Mouse (Mus musculus) liver, embryonic 15.5 days (tissue): Measurements from ENCODE around the gene Amot. TPM values are rescaled to one million over a fixed set of nuclear protein-coding genes. Genes with fewer than 3 reads are reported as not detected.

Experiments
- ATAC-seq: fragments of 200-750 bp; cut with Nextera tagmentation; 2 replicates; pipeline ENCODE4 v1.8.0; 2017; ENCODE audit warnings: moderate number of reproducible peaks, mild to moderate bottlenecking, moderate library complexity; ENCODE audit not compliant: insufficient read depth
- H3K27ac ChIP-seq: fragments of 300-500 bp; sonication (generic); replicated peaks from 2 replicates; pipeline ENCODE4 v1.5.1; 2015; ENCODE audit warnings: mild to moderate bottlenecking, inconsistent platforms
- H3K27me3 ChIP-seq: fragments of 300-500 bp; sonication (generic); 2 replicates; pipeline ENCODE4 v1.6.1; 2015; ENCODE audit warnings: mild to moderate bottlenecking, inconsistent platforms
- H3K36me3 ChIP-seq: fragments of 300-500 bp; sonication (generic); replicated peaks from 2 replicates; pipeline ENCODE4 v1.6.1; 2015; ENCODE audit warnings: moderate library complexity, mild to moderate bottlenecking, inconsistent platforms
- H3K4me1 ChIP-seq: fragments of 300-500 bp; sonication (generic); replicated peaks from 2 replicates; pipeline ENCODE4 v1.6.1; 2015; ENCODE audit warnings: inconsistent platforms
- H3K4me2 ChIP-seq: fragments of 300-500 bp; sonication (generic); 2 replicates; pipeline ENCODE4 v1.6.1; 2015; ENCODE audit warnings: moderate library complexity, mild to moderate bottlenecking, inconsistent platforms
- H3K4me3 ChIP-seq: fragments of 300-500 bp; sonication (generic); replicated peaks from 2 replicates; pipeline ENCODE4 v1.5.1; 2015; ENCODE audit warnings: mild to moderate bottlenecking, inconsistent platforms
- H3K9ac ChIP-seq: fragments of 300-500 bp; sonication (generic); 2 replicates; pipeline ENCODE4 v1.6.1; 2015; ENCODE audit warnings: moderate library complexity, mild to moderate bottlenecking, inconsistent platforms
- H3K9me3 ChIP-seq: fragments of 300-500 bp; sonication (generic); replicated peaks from 2 replicates; pipeline ENCODE4 v1.6.1; 2016; ENCODE audit warnings: inconsistent platforms
- WGBS: fragments of 180-500 bp; shearing (Covaris S2); methylation state at CpG from one replicate; pipeline ENCODE4 v1.1.7; 2015; ENCODE audit warnings: mixed read lengths; ENCODE audit not compliant: insufficient replicate concordance; 5-methylcytosine and 5-hydroxymethylcytosine counted together
- polyA plus RNA-seq: library from polyadenylated mRNA; unstranded; fragments of >200 nt; fragmentation: Nextera tagmentation; extraction: Ambion mirVana; gene quantifications from 2 replicates; pipeline ENCODE4 v1.2.1, GENCODE M21; 2015

Amot gene
- polyA plus RNA-seq, 1 experiment from 2014 or later, result 5.1 TPM

- Histone ChIP-seq H3K4me3 (no peak overlapping the region), H3K27ac (no peak overlapping the region), H3K4me1 (no peaks in the 10 kb centered on the region), H3K36me3 (no peaks in the 10 kb centered on the region), H3K9ac (no peak overlapping the region), H3K27me3 (no peaks in the 10 kb centered on the region), H3K9me3 (no peaks in the 10 kb centered on the region), H3K4me2 (no peak overlapping the region)
- WGBS, result 50% methylated on average over 5 of the region's 5 CpGs
- ATAC-seq, result no peak
These were observed 74.0 kb downstream of the Amot start for GRCm38 (mm10) chrX:145430836-145431570.

DNA sequence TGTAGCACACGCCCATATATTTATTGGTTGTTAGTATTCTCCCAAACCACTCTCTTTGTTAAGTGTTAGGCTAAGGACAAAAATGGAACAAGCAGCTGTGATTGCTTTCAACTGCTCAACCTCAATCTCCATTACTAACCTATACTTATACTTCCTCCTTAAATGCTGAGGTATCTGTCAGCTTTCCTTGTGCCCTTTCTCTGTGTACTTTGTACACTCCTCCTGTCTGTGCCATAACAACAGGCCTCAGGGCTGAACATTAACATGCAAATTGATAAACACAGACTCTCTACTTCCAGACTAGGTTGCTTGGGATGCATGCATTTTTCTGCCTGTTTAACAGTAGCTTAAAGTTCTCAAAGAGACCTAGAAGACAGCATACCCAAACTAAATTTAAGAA is 76.2 kb downstream of the Amot start:
- H3K4me2 ChIP-seq, result no peak overlapping the region
- no peak overlapping the region for H3K27ac ChIP-seq
- ATAC-seq, result no peak
- no peak overlapping the region for H3K4me3 ChIP-seq
- H3K9ac ChIP-seq, result no peak overlapping the region
- 50% methylated on average over 1 of the region's 1 CpGs for WGBS
- no peaks in the 10 kb centered on the region for H3K4me1 ChIP-seq
- H3K27me3 ChIP-seq, result no peaks in the 10 kb centered on the region
- H3K36me3 ChIP-seq, result no peaks in the 10 kb centered on the region
- H3K9me3 ChIP-seq, result no peaks in the 10 kb centered on the region

DNA sequence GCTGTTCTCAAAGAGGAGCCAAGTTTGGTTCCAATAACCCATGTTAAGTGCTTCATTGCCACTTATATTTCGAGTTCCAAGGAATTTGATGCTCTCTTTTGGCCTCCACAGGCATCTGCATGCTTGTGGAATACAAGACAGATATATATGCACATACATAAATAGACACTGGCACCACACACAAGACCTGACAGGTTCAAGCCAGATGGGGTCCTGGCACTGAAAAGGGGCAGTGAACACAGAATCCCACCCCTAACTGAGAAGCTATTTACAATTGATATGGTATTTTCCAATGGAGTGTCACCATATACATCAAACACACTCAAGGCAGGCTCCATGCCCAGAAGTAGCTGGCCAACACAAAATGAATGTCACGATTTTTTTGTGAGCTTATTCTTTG is 81.0 kb downstream of the Amot start:
- H3K27me3 ChIP-seq, result no peaks in the 10 kb centered on the region
- H3K9ac ChIP-seq, result no peak overlapping the region
- H3K9me3 ChIP-seq, result no peaks in the 10 kb centered on the region
- H3K27ac ChIP-seq, result no peak overlapping the region
- ATAC-seq, result no peak
- no peak overlapping the region for H3K4me2 ChIP-seq
- WGBS, result 37% methylated on average over 2 of the region's 2 CpGs
- no peak overlapping the region for H3K4me3 ChIP-seq
- H3K4me1 ChIP-seq, result no peaks in the 10 kb centered on the region
- H3K36me3 ChIP-seq, result no peaks in the 10 kb centered on the region

GRCm38 (mm10) chrX:145414319-145414718 is 90.7 kb downstream of the Amot start:
- Histone ChIP-seq H3K9me3 (no peaks in the 10 kb centered on the region), H3K27ac (no peak overlapping the region), H3K27me3 (no peaks in the 10 kb centered on the region), H3K9ac (no peak overlapping the region), H3K36me3 (no peaks in the 10 kb centered on the region), H3K4me3 (no peak overlapping the region), H3K4me2 (no peak overlapping the region), H3K4me1 (no peaks in the 10 kb centered on the region)
- WGBS, result 59% methylated on average over 1 of the region's 1 CpGs
- no peak for ATAC-seq

- Histone ChIP-seq H3K4me3 (no peak overlapping the region), H3K4me2 (no peak overlapping the region), H3K27me3 (no peaks in the 10 kb centered on the region), H3K36me3 (no peaks in the 10 kb centered on the region), H3K27ac (no peak overlapping the region), H3K4me1 (no peaks in the 10 kb centered on the region), H3K9me3 (no peaks in the 10 kb centered on the region), H3K9ac (no peak overlapping the region)
- 51% methylated on average over 6 of the region's 6 CpGs for WGBS
- ATAC-seq, result no peak
These were observed 93.6 kb downstream of the Amot start for GRCm38 (mm10) chrX:145411425-145411824.

DNA sequence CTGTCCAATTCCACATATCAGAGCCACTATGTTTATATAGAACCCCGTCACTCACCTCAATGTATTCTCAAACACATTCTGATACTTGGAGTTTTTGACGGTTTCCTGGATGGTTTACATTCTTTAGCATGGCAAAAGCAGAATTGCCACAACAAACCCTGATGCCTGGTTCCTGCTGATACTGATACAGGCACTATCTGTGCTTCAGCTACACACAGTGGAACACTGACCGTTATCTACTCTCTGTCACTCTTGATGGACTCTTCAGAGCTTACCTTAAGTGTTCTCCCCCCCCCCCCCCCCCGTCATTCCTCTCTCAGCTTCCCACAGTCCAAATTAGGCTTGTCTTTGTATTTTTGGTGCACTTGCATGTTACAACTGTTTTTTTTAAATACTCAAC is 98.9 kb downstream of the Amot start:
- H3K9ac ChIP-seq, result no peak overlapping the region
- H3K36me3 ChIP-seq, result no peaks in the 10 kb centered on the region
- WGBS, result 24% methylated on average over 4 of the region's 4 CpGs
- H3K4me2 ChIP-seq, result no peak overlapping the region
- ATAC-seq, result no peak
- no peaks in the 10 kb centered on the region for H3K9me3 ChIP-seq
- no peaks in the 10 kb centered on the region for H3K27me3 ChIP-seq
- no peak overlapping the region for H3K4me3 ChIP-seq
- H3K27ac ChIP-seq, result no peak overlapping the region
- H3K4me1 ChIP-seq, result no peaks in the 10 kb centered on the region

DNA sequence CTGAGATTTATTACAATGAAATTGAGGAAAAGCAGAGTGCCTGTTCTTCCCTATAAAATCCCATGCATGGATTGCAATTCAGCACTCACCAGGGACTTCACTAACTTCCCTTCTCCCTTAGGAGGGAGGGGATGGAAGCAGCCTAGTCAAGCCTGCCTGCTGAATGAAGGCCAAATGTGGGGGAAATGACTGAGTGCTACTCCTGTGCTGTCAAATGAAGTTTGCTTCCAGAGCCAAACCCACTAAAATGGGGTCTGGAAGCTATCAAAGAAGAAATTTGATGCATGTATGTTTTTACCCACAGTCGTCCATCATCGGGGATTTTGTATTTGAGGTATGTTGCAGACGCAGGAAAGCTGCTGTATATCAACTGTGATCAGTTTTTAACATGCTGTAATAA is 103.1 kb downstream of the Amot start:
- no peak overlapping the region for H3K4me2 ChIP-seq
- no peaks in the 10 kb centered on the region for H3K27me3 ChIP-seq
- no peaks in the 10 kb centered on the region for H3K4me1 ChIP-seq
- no peaks in the 10 kb centered on the region for H3K9me3 ChIP-seq
- WGBS, result 63% methylated on average over 3 of the region's 3 CpGs
- no peak overlapping the region for H3K4me3 ChIP-seq
- no peak overlapping the region for H3K27ac ChIP-seq
- no peaks in the 10 kb centered on the region for H3K36me3 ChIP-seq
- H3K9ac ChIP-seq, result no peak overlapping the region
- ATAC-seq, result no peak

GRCm38 (mm10) chrX:145399236-145399635 is 105.7 kb downstream of the Amot start:
- H3K27ac ChIP-seq, result no peak overlapping the region
- H3K9ac ChIP-seq, result no peak overlapping the region
- ATAC-seq, result no peak
- no peaks in the 10 kb centered on the region for H3K4me1 ChIP-seq
- H3K4me2 ChIP-seq, result no peak overlapping the region
- H3K27me3 ChIP-seq, result no peaks in the 10 kb centered on the region
- no peaks in the 10 kb centered on the region for H3K36me3 ChIP-seq
- no peaks in the 10 kb centered on the region for H3K9me3 ChIP-seq
- H3K4me3 ChIP-seq, result no peak overlapping the region
- 5% methylated on average over 1 of the region's 1 CpGs for WGBS

Other genes with a start within 250 kb of the Amot start
- gene Lhfpl1, start 156.1 kb downstream of the Amot start, polyA plus RNA-seq, result 0.07 and 0.12 TPM in 2 replicates